Mouse (Mus musculus): ENCODE measurements around the gene Cryab.

Cryab gene

GRCm38 (mm10) chr9:50742744-50743143 lies 8.4 kb upstream of the Cryab start:
- DNase-seq (ENCODE audit: low spot score): no peak

- no peak for DNase-seq (ENCODE audit: low spot score)
These were observed 5.3 kb upstream of the Cryab start for GRCm38 (mm10) chr9:50745806-50746205.

GRCm38 (mm10) chr9:50746214-50746677 lies 4.9 kb upstream of the Cryab start, which contains the start of gene 2310030G06Rik:
Gene 2310030G06Rik (minus strand): TSS chr9:50746536.
- no peak for DNase-seq (ENCODE audit: low spot score)

GRCm38 (mm10) chr9:50750706-50751105 lies 419 bp upstream of the Cryab start:
- no peak for DNase-seq (ENCODE audit: low spot score)

GRCm38 (mm10) chr9:50752054-50752602 lies 1.0 kb downstream of the Cryab start, which contains the start of gene Hspb2:
Gene Hspb2 (minus strand): TSS chr9:50752354.
- DNase-seq (ENCODE audit: low spot score): no peak

GRCm38 (mm10) chr9:50752784-50753615 lies 1.9 kb downstream of the Cryab start:
- DNase-seq (ENCODE audit: low spot score): no peak

GRCm38 (mm10) chr9:50753947-50754346 lies 2.8 kb downstream of the Cryab start:
- no peak for DNase-seq (ENCODE audit: low spot score)

GRCm38 (mm10) chr9:50756711-50757110 lies 5.6 kb downstream of the Cryab start:
- no peak for DNase-seq (ENCODE audit: low spot score)

GRCm38 (mm10) chr9:50761520-50762243 lies 10.6 kb downstream of the Cryab start:
- DNase-seq (ENCODE audit: low spot score): no peak

GRCm38 (mm10) chr9:50763331-50763730 lies 12.2 kb downstream of the Cryab start:
- DNase-seq (ENCODE audit: low spot score): peak; percentile 68

- no peak for DNase-seq (ENCODE audit: low spot score)
These were observed 16.5 kb downstream of the Cryab start for GRCm38 (mm10) chr9:50767531-50768106.

- DNase-seq (ENCODE audit: low spot score): peak; percentile 98
These were observed 17.2 kb downstream of the Cryab start, which contains the start of gene Fdxacb1 for GRCm38 (mm10) chr9:50768107-50769002. Gene Fdxacb1 (plus strand): TSS chr9:50768236.

- DNase-seq (ENCODE audit: low spot score): no peak
These were observed 18.9 kb downstream of the Cryab start for GRCm38 (mm10) chr9:50770011-50770410.

GRCm38 (mm10) chr9:50774026-50774462 lies 22.9 kb downstream of the Cryab start:
- no peak for DNase-seq (ENCODE audit: low spot score)

- DNase-seq (ENCODE audit: low spot score): peak; percentile 89
These were observed 24.0 kb downstream of the Cryab start, which contains the start of the genes Alg9 and 1110032A03Rik for GRCm38 (mm10) chr9:50774991-50775612. Gene Alg9 (plus strand): TSS chr9:50775019. Gene 1110032A03Rik (minus strand): TSS chr9:50775520.

- peak; percentile 50 for DNase-seq (ENCODE audit: low spot score)
These were observed 24.6 kb downstream of the Cryab start for GRCm38 (mm10) chr9:50775662-50776126.

GRCm38 (mm10) chr9:50776162-50776760 lies 25.1 kb downstream of the Cryab start:
- DNase-seq (ENCODE audit: low spot score): no peak

GRCm38 (mm10) chr9:50782155-50782554 lies 31.0 kb downstream of the Cryab start:
- DNase-seq (ENCODE audit: low spot score): peak; percentile 43

- DNase-seq (ENCODE audit: low spot score): no peak
These were observed 44.1 kb downstream of the Cryab start for GRCm38 (mm10) chr9:50795266-50795665.

- no peak for DNase-seq (ENCODE audit: low spot score)
These were observed 45.7 kb downstream of the Cryab start for GRCm38 (mm10) chr9:50796776-50797175.
